Mouse (Mus musculus): ENCODE results near the gene Slpi. TPM values are rescaled to one million over a fixed set of nuclear protein-coding genes. Genes with fewer than 3 reads are reported as not detected.

The Slpi gene
- polyA plus RNA-seq, 1 experiment from 2014 or later: not detected

GRCm38 (mm10) chr2:164417198-164417597 lies 28.3 kb upstream of the Slpi start:
- H3K27me3 ChIP-seq: peaks cover 21% of the 10 kb centered on the region
- ATAC-seq: no peak
- no peaks in the 10 kb centered on the region for H3K36me3 ChIP-seq (ENCODE audit: poor library complexity, severe bottlenecking)
- H3K9ac ChIP-seq: no peak overlapping the region
- no peaks in the 10 kb centered on the region for H3K9me3 ChIP-seq (replicated peaks)
- H3K27ac ChIP-seq: no peak overlapping the region
- 0 out of 2 replicates have a peak, but pooled peaks cover 5% of the 10 kb centered on the region for H3K4me1 ChIP-seq
- no peak overlapping the region for H3K4me3 ChIP-seq
- 2% methylated on average over 2 of the region's 2 CpGs for WGBS
- no peak overlapping the region for H3K4me2 ChIP-seq

DNA sequence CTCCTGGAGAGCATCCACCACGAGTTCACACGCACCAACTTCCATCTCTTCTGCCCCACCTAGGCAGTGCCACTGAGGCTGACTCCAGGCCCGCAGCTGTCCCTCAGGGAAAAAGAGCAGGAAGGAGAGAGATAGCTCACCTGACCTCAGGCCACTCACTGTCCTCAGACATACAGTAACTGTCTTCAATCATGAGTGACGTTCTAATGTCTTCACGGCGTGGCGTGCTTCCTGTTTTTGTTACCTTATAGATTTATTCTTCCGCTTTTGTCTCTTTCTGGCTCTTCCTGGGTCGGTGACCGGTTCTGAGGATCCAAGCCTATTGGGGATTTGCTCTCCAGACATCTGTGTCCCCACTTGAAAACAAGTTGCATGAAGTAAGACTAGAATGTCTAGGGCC lies 25.7 kb upstream of the Slpi start:
- no peaks in the 10 kb centered on the region for H3K9me3 ChIP-seq (replicated peaks)
- no peak overlapping the region for H3K27ac ChIP-seq
- no peak overlapping the region for H3K9ac ChIP-seq
- WGBS: 78% methylated on average over 10 of the region's 10 CpGs
- 0 out of 2 replicates have a peak, but pooled peaks cover 5% of the 10 kb centered on the region for H3K4me1 ChIP-seq
- no peaks in the 10 kb centered on the region for H3K36me3 ChIP-seq (ENCODE audit: poor library complexity, severe bottlenecking)
- peak overlapping the region; percentile 45 for H3K4me2 ChIP-seq
- H3K27me3 ChIP-seq: peaks cover 37% of the 10 kb centered on the region
- 0 out of 2 replicates have a peak overlapping the region, but pooled peaks have one; percentile 15 for H3K4me3 ChIP-seq
- no peak for ATAC-seq

DNA sequence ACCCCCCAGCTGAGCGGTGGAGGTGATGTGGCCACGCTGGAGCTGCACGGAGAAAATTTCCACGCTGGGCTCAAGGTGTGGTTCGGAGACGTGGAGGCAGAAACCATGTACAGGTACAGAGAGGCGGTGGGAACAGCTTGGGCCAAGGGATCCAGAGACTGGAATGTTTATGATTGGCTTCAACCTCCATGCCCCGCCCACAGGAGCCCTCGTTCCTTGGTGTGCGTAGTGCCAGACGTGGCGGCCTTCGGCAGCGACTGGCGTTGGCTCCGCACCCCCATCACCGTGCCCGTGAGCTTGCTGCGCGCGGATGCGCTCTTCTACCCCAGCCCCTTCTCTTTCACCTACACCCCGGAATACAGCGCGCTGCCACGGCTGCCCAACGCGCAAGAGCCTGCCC lies 25.3 kb upstream of the Slpi start:
- no peak for ATAC-seq
- 24% methylated on average over 28 of the region's 28 CpGs for WGBS

GRCm38 (mm10) chr2:164407708-164408107 lies 18.8 kb upstream of the Slpi start:
- Histone ChIP-seq H3K4me2 (no peak overlapping the region), H3K27ac (no peak overlapping the region), H3K4me3 (no peak overlapping the region), H3K9ac (no peak overlapping the region), H3K9me3 (replicated peaks) (no peaks in the 10 kb centered on the region), H3K4me1 (peaks cover 11% of the 10 kb centered on the region), H3K27me3 (peaks cover 88% of the 10 kb centered on the region), H3K36me3 (ENCODE audit: poor library complexity, severe bottlenecking) (no peaks in the 10 kb centered on the region)
- under 1% methylated on average over 22 of the region's 22 CpGs for WGBS
- peak; percentile 61; the same call in 1 of the 2 replicates for ATAC-seq

More for the DNA sequence above, 25.3 kb upstream of the Slpi start:
- H3K4me2 ChIP-seq: peak overlapping the region; percentile 45
- 0 out of 2 replicates have a peak, but pooled peaks cover 5% of the 10 kb centered on the region for H3K4me1 ChIP-seq
- H3K36me3 ChIP-seq (ENCODE audit: poor library complexity, severe bottlenecking): no peaks in the 10 kb centered on the region
- H3K9ac ChIP-seq: peak overlapping the region; percentile 4; the same call in 1 of the 2 replicates
- no peak overlapping the region for H3K27ac ChIP-seq
- H3K27me3 ChIP-seq: peaks cover 41% of the 10 kb centered on the region
- peak overlapping the region; percentile 15; the same call in 1 of the 2 replicates for H3K4me3 ChIP-seq
- no peaks in the 10 kb centered on the region for H3K9me3 ChIP-seq (replicated peaks)

DNA sequence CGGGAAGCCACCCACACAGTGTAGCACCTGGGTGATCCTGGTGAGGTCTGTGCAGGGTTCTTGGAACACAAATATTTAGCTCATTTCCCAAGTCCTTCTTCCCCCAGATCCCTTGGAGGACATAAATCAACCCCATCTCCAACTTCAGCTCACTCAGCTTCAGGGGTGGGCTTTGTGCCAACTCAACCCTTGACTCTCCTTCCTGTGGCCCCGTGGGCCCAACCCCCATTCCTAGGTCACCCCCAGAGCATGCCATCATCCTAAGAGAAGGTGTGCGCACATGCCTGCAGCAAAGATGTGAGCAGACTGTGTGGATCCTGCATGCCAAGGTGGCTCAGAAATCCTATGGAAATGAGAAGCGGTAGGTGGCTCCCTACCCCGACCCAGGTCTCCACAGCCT lies 16.6 kb upstream of the Slpi start:
- H3K9ac ChIP-seq: no peak overlapping the region
- H3K4me1 ChIP-seq: peaks cover 11% of the 10 kb centered on the region
- H3K27me3 ChIP-seq: peaks cover 99% of the 10 kb centered on the region
- WGBS: 37% methylated on average over 5 of the region's 5 CpGs
- no peak overlapping the region for H3K4me2 ChIP-seq
- H3K4me3 ChIP-seq: no peak overlapping the region
- no peaks in the 10 kb centered on the region for H3K9me3 ChIP-seq (replicated peaks)
- H3K27ac ChIP-seq: no peak overlapping the region
- ATAC-seq: no peak
- no peaks in the 10 kb centered on the region for H3K36me3 ChIP-seq (ENCODE audit: poor library complexity, severe bottlenecking)

DNA sequence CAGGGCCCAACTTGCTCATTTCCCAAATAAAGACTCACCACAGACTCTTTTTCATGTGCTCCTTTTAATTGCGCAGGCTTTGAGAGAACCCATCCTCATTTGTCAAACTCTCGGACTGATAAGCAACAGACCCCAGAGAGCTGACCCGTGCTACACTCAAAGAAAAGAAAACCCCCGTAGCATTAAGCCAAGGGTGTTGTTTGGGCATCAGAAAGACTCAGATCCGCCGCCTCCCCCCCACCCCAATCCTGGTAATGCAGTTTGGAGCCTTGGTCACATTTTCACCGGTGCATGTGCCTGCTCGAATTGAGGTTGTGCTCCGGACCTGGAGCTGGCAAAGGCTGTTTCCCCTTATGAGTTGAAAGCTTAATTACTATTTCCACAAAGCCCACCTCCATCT lies 16.2 kb upstream of the Slpi start, which contains the start of gene Matn4:
Gene Matn4 (minus strand): TSS at position 101 of the 400 bp plus-strand sequence.
- Histone ChIP-seq H3K4me3 (peak within 1 kb of the TSS; percentile 26), H3K27ac (no peak within 1 kb of the TSS), H3K36me3 (ENCODE audit: poor library complexity, severe bottlenecking) (no peaks in the 10 kb centered on the region), H3K9me3 (replicated peaks) (no peaks in the 10 kb centered on the region), H3K9ac (peak within 1 kb of the TSS; percentile 12; the same call in 1 of the 2 replicates), H3K27me3 (peaks cover 99% of the 10 kb centered on the region), H3K4me1 (peaks cover 11% of the 10 kb centered on the region), H3K4me2 (peak within 1 kb of the TSS; percentile 54)
- 8% methylated on average over 9 of the region's 9 CpGs for WGBS
- ATAC-seq: no peak

DNA sequence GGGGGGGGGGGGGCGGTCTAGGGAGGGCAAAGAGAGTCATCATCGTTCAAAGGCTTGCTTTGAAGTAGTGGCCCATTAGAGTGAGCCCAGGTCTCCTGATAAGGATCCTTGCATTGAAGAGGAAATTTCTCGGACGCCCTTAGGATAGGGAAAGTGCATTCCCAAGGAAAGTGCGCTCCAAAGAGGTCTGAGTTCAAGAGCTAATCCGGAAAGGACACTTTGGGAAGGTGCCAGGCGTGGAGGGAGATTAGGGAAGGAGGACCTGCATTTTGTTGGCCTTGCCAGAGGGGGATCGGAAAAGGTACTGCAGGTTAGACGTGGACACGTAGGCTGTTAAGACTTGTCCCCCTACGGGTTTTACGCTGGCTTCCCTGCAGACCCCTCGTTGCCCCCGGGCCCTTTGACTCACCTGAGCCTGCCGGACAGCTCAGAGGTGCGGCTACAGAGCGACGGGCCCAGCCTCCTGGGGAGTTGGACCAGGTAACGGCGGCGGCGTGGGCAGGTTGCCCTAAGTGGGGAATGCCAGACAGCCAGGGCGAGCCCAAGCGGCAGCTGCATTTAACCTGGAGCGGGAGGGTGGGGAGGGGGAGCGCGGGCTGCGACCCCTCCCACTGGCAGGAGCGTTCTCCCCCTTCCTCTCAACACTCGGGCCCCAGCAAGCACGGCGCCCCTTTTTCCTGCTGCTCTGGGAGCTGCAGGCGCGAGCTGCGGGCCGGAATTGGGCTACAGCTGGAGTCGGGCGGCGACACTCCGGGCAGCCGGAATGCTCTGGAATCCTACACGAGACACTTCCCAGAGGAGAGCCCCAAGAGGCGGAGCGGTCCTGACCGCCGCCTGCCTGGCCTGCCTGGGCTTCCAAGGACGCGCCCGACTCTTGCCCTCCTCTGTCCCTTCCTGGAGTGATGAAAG lies 15.4 kb upstream of the Slpi start:
- Histone ChIP-seq H3K4me2 (peak overlapping the region; percentile 54), H3K4me1 (peaks cover 11% of the 10 kb centered on the region), H3K9ac (peak overlapping the region; percentile 12; the same call in 1 of the 2 replicates), H3K27me3 (peaks cover 99% of the 10 kb centered on the region), H3K4me3 (peak overlapping the region; percentile 26), H3K36me3 (ENCODE audit: poor library complexity, severe bottlenecking) (no peaks in the 10 kb centered on the region), H3K9me3 (replicated peaks) (no peaks in the 10 kb centered on the region), H3K27ac (no peak overlapping the region)
- no peak for ATAC-seq
- 2% methylated on average over 49 of the region's 49 CpGs for WGBS

DNA sequence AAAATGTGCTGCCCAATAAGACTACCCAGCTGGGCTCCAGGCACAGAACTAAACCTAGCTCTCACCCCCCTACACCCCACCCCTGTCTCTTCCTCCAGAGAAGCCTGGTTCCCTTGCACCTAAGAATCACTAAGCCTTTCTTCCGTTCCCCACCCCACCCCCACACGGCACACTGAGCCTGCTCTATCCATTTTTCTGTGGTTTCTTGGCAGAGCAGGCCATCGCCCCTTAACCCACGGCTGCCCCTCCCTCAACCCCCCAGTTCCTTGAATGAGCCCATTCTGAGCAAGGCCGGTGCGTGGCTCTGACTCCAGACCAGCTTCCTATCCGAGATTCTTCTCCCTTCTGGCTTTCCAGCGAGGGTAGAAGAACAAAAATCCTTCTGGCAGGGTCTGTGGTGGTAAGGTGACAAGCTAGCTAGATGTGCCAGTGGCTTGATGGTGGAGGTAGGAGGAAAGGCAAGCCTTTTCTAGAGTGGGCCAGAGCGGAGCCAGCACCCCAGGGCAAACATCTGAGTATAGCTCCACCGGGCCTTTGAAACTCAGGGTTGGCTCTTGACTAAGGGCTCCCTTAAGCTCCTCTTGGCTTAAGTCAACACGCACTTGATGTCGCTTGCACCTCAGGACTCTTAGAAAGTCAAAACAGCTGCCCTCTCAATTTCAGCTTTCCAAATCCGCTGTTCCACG lies 14.6 kb upstream of the Slpi start:
- no peak overlapping the region for H3K4me3 ChIP-seq
- 9% methylated on average over 14 of the region's 14 CpGs for WGBS
- H3K4me2 ChIP-seq: no peak overlapping the region
- no peak overlapping the region for H3K27ac ChIP-seq
- H3K36me3 ChIP-seq (ENCODE audit: poor library complexity, severe bottlenecking): no peaks in the 10 kb centered on the region
- ATAC-seq: no peak
- peaks cover 99% of the 10 kb centered on the region for H3K27me3 ChIP-seq
- H3K9me3 ChIP-seq (replicated peaks): no peaks in the 10 kb centered on the region; the same call in 1 of the 2 replicates
- no peak overlapping the region for H3K9ac ChIP-seq
- H3K4me1 ChIP-seq: peaks cover 11% of the 10 kb centered on the region

GRCm38 (mm10) chr2:164402906-164403305 lies 14.0 kb upstream of the Slpi start, which contains the start of gene Rbpjl:
Gene Rbpjl (plus strand): TSS chr2:164403141.
- no peak within 1 kb of the TSS for H3K9ac ChIP-seq
- peaks cover 3% of the 10 kb centered on the region for H3K9me3 ChIP-seq (replicated peaks)
- H3K4me2 ChIP-seq: no peak within 1 kb of the TSS
- peaks cover 11% of the 10 kb centered on the region for H3K4me1 ChIP-seq
- H3K36me3 ChIP-seq (ENCODE audit: poor library complexity, severe bottlenecking): no peaks in the 10 kb centered on the region
- peak; percentile 27; the same call in 1 of the 2 replicates for ATAC-seq
- H3K27me3 ChIP-seq: peaks cover 92% of the 10 kb centered on the region
- H3K27ac ChIP-seq: no peak within 1 kb of the TSS
- WGBS: 4% methylated on average over 17 of the region's 17 CpGs
- H3K4me3 ChIP-seq: no peak within 1 kb of the TSS

- no peak overlapping the region for H3K4me2 ChIP-seq
- H3K27ac ChIP-seq: no peak overlapping the region
- H3K4me3 ChIP-seq: no peak overlapping the region
- H3K36me3 ChIP-seq (ENCODE audit: poor library complexity, severe bottlenecking): no peaks in the 10 kb centered on the region
- peaks cover 10% of the 10 kb centered on the region for H3K9me3 ChIP-seq (replicated peaks)
- ATAC-seq: no peak
- no peak overlapping the region for H3K9ac ChIP-seq
- WGBS: 73% methylated on average over 12 of the region's 12 CpGs
- H3K4me1 ChIP-seq: no peaks in the 10 kb centered on the region
- H3K27me3 ChIP-seq: peaks cover 33% of the 10 kb centered on the region
Observed at GRCm38 (mm10) chr2:164396911-164397310, 8.0 kb upstream of the Slpi start.

DNA sequence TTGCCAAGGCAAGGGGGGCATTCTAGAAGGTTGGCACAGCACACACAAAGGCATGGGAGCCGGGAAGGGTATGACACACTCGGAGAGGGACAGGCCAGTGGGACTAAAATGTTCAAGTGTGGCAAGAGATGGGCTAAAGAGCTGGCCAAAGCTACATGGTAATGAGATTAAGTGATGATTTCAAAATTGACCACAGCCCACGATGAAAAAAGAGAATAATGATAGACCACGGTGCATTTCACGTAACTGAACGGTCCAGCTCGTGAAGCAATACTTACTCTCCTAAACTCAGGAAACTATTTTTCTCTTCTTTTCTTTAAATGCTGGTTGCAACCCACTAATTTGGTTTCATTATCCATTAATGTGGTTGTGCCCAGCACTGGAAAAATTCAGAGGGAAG lies 7.2 kb upstream of the Slpi start:
- Histone ChIP-seq H3K4me3 (no peak overlapping the region), H3K36me3 (ENCODE audit: poor library complexity, severe bottlenecking) (no peaks in the 10 kb centered on the region), H3K27ac (no peak overlapping the region), H3K27me3 (peaks cover 30% of the 10 kb centered on the region), H3K9ac (no peak overlapping the region), H3K4me2 (no peak overlapping the region), H3K9me3 (replicated peaks) (peaks cover 13% of the 10 kb centered on the region), H3K4me1 (no peaks in the 10 kb centered on the region)
- 90% methylated on average over 7 of the region's 7 CpGs for WGBS
- no peak for ATAC-seq

DNA sequence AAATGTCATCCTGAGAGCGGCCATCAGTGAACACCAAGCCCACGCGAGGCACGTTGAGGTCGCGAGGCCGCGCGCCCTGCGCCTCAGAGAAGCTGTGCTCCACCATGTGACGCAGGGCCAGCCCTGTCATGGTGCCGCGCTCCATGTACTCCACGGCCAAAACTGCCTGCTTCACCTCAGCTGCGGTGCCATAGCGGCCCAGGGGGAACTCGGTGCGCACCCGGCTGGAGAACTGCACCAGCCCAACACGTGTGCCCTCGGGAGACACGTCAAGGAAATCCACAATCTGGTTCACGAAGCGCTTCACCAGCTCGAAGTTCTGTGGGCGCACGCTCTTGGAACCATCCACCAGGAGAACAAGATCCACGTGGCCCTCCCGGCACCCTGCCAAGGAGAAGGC lies 4.2 kb upstream of the Slpi start:
- no peak overlapping the region for H3K9ac ChIP-seq
- H3K4me1 ChIP-seq: peaks cover 5% of the 10 kb centered on the region; the same call in 1 of the 2 replicates
- H3K4me3 ChIP-seq: no peak overlapping the region
- no peaks in the 10 kb centered on the region for H3K36me3 ChIP-seq (ENCODE audit: poor library complexity, severe bottlenecking)
- peaks cover 14% of the 10 kb centered on the region; the same call in 1 of the 2 replicates for H3K9me3 ChIP-seq (replicated peaks)
- H3K27ac ChIP-seq: no peak overlapping the region
- ATAC-seq: no peak
- H3K4me2 ChIP-seq: no peak overlapping the region
- peaks cover 24% of the 10 kb centered on the region for H3K27me3 ChIP-seq
- 78% methylated on average over 29 of the region's 29 CpGs for WGBS

Measured in forebrain, embryonic 13.5 days (tissue).